In genomic region chr19:4098426-4098825, GRCm38 (mm10) we compare ENCODE assay signal across 9 mouse cellular contexts. TPM values are rescaled to one million over a fixed set of nuclear protein-coding genes. Genes with fewer than 3 reads are reported as not detected.
DNase-seq lines count a peak whose midpoint lies in the region; ATAC-seq and TF ChIP-seq lines count a peak whose summit lies in the region.
"Had no signal": no experiment of that assay in that cellular context is flagged by ENCODE, and none has a peak within 500 bp of the region (broad histone marks: within the 10 kb centered on the region; RNA-seq: fewer than 3 reads in every experiment).

No protein-coding gene starts in this region.

- no peak for TF ChIP-seq CTCF in gastrocnemius, adult 2 months (IDR thresholded peaks at IDR 0.05)

- peak overlapping the region; percentile 79 for H3K4me3 ChIP-seq in gastrocnemius, adult 2 months
- H3K4me3 ChIP-seq in neural tube, embryonic 12.5 days: no peak overlapping the region
- H3K4me3 ChIP-seq in limb, embryonic 12.5 days (replicated peaks): no peak overlapping the region

- intact Hi-C loops in gastrocnemius, adult 2 months (cut with DNase I): loop anchor here (2.0 to 5.0 kb wide), 3 partner anchors 22 to 130 kb away; no protein-coding TSS in a partner anchor
- intact Hi-C loops in gastrocnemius, postnatal 36 days (cut with DNase I): loop anchor here (2.0 to 5.0 kb wide), 2 partner anchors 39 to 130 kb away; partner anchors contain the start of gene Gpr152

- H3K4me1 ChIP-seq in neural tube, embryonic 12.5 days: peaks cover 42% of the 10 kb centered on the region
- H3K4me1 ChIP-seq in limb, embryonic 12.5 days (replicated peaks): peaks cover 49% of the 10 kb centered on the region

- peak overlapping the region; percentile 59; the same call in 1 of the 2 replicates for H3K4me2 ChIP-seq in neural tube, embryonic 12.5 days (replicated peaks)
- H3K4me2 ChIP-seq in limb, embryonic 12.5 days: 0 out of 2 replicates have a peak overlapping the region, but pooled peaks have one; percentile 95

- WGBS in neural tube, embryonic 12.5 days: 94% methylated on average over 13 of the region's 13 CpGs
- WGBS in limb, embryonic 12.5 days: 90% methylated on average over 13 of the region's 13 CpGs

- no peak for DNase-seq in gastrocnemius, adult 2 months
- DNase-seq in gastrocnemius, postnatal 36 days: no peak
- no peak for DNase-seq in neural tube, embryonic 10.5 days (ENCODE audit: extremely low spot score, low spot score)
- no peak for DNase-seq in urinary bladder, adult 2 months (ENCODE audit: low spot score)
- no peak for DNase-seq in gastrocnemius, postnatal 4 days (ENCODE audit: low spot score in 2 of 2)
- no peak for DNase-seq in kidney, adult 18-20 months

- no peak overlapping the region for H3K9ac ChIP-seq in neural tube, embryonic 12.5 days
- H3K9ac ChIP-seq in limb, embryonic 12.5 days (replicated peaks): no peak overlapping the region

- ATAC-seq in neural tube, embryonic 12.5 days (ENCODE audit: low FRiP score, low read depth): no peak
- ATAC-seq in limb, embryonic 12.5 days (ENCODE audit: insufficient number of reproducible peaks, insufficient read depth, low FRiP score, low TSS enrichment, low read depth): no peak

- H3K9me3 ChIP-seq in neural tube, embryonic 12.5 days: no peaks in the 10 kb centered on the region
- no peaks in the 10 kb centered on the region for H3K9me3 ChIP-seq in limb, embryonic 12.5 days

- peaks cover 38% of the 10 kb centered on the region for H3K27me3 ChIP-seq in neural tube, embryonic 12.5 days (replicated peaks)
- peaks cover 46% of the 10 kb centered on the region for H3K27me3 ChIP-seq in limb, embryonic 12.5 days

- H3K27ac ChIP-seq in gastrocnemius, adult 2 months: peak overlapping the region; percentile 82
- no peak overlapping the region for H3K27ac ChIP-seq in neural tube, embryonic 12.5 days
- no peak overlapping the region for H3K27ac ChIP-seq in limb, embryonic 12.5 days

- no peaks in the 10 kb centered on the region for H3K36me3 ChIP-seq in neural tube, embryonic 12.5 days
- peaks cover 2% of the 10 kb centered on the region; the same call in 1 of the 2 replicates for H3K36me3 ChIP-seq in limb, embryonic 12.5 days

RNA-seq across cellular contexts. Expression of gene Pitpnm1, which starts 1.4 kb away (rescaled TPM):
- total RNA-seq in gastrocnemius, adult 2 months (2021): 1 to 10 TPM; 2.3 to 2.5 TPM
- 1 to 10 TPM; 3.8 to 4.0 TPM for total RNA-seq in gastrocnemius, postnatal 36 days (2021)
- 26.2 and 27.8 TPM in 2 replicates for polyA plus RNA-seq in neural tube, embryonic 12.5 days (2016; fragmentation: Nextera tagmentation; extraction: Ambion mirVana)
- polyA plus RNA-seq in limb, embryonic 12.5 days (2016; fragmentation: Nextera tagmentation; extraction: Ambion mirVana): 11.6 and 13.0 TPM in 2 replicates
- 44.1 and 45.2 TPM in 2 replicates for polyA plus RNA-seq in urinary bladder, adult 2 months (2012; rRNA removed)
- total RNA-seq in gastrocnemius, postnatal 4 days (2021): 1 to 10 TPM; 6.1 to 7.3 TPM

RNA-seq across cellular contexts. Expression of gene Cdk2ap2, which starts 1.4 kb away (rescaled TPM):
- total RNA-seq in gastrocnemius, adult 2 months (2021): 10 to 100 TPM; 17.9 to 22.4 TPM
- 10 to 100 TPM; 20.0 to 22.3 TPM for total RNA-seq in gastrocnemius, postnatal 36 days (2021)
- 73.6 and 75.9 TPM in 2 replicates for polyA plus RNA-seq in neural tube, embryonic 12.5 days (2016; fragmentation: Nextera tagmentation; extraction: Ambion mirVana)
- 66.9 and 67.1 TPM in 2 replicates for polyA plus RNA-seq in limb, embryonic 12.5 days (2016; fragmentation: Nextera tagmentation; extraction: Ambion mirVana)
- 74.4 and 89.6 TPM in 2 replicates for polyA plus RNA-seq in urinary bladder, adult 2 months (2012; rRNA removed)
- total RNA-seq in gastrocnemius, postnatal 4 days (2021): 10 to 100 TPM; 22.9 to 23.9 TPM

RNA-seq across cellular contexts. Expression of gene Cabp2, which starts 17.0 kb away (rescaled TPM):
- not detected for total RNA-seq in gastrocnemius, adult 2 months (2021)
- total RNA-seq in gastrocnemius, postnatal 36 days (2021): not detected
- polyA plus RNA-seq in neural tube, embryonic 12.5 days (2016; fragmentation: Nextera tagmentation; extraction: Ambion mirVana): not detected in 2 replicates
- not detected in 2 replicates for polyA plus RNA-seq in limb, embryonic 12.5 days (2016; fragmentation: Nextera tagmentation; extraction: Ambion mirVana)
- polyA plus RNA-seq in urinary bladder, adult 2 months (2012; rRNA removed): not detected in 2 replicates
- total RNA-seq in gastrocnemius, postnatal 4 days (2021): not detected
- polyA plus RNA-seq: heart, embryonic 14.5 days had no signal

RNA-seq across cellular contexts. Expression of gene Aip, which starts 27.2 kb away (rescaled TPM):
- total RNA-seq in gastrocnemius, adult 2 months (2021): 10 to 100 TPM; 69.9 to 71.8 TPM
- total RNA-seq in gastrocnemius, postnatal 36 days (2021): 10 to 100 TPM; 58.2 to 68.0 TPM
- polyA plus RNA-seq in neural tube, embryonic 12.5 days (2016; fragmentation: Nextera tagmentation; extraction: Ambion mirVana): 67.3 and 69.4 TPM in 2 replicates
- 86.5 and 87.5 TPM in 2 replicates for polyA plus RNA-seq in limb, embryonic 12.5 days (2016; fragmentation: Nextera tagmentation; extraction: Ambion mirVana)
- polyA plus RNA-seq in urinary bladder, adult 2 months (2012; rRNA removed): 154 and 160 TPM in 2 replicates
- total RNA-seq in gastrocnemius, postnatal 4 days (2021): 10 to 100 TPM; 49.9 to 61.1 TPM

RNA-seq across cellular contexts. Expression of gene Gstp3, which starts 39.1 kb away (rescaled TPM):
- not detected for total RNA-seq in gastrocnemius, adult 2 months (2021)
- total RNA-seq in gastrocnemius, postnatal 36 days (2021): not detected
- not detected in 2 replicates for polyA plus RNA-seq in neural tube, embryonic 12.5 days (2016; fragmentation: Nextera tagmentation; extraction: Ambion mirVana)
- not detected in 2 replicates for polyA plus RNA-seq in limb, embryonic 12.5 days (2016; fragmentation: Nextera tagmentation; extraction: Ambion mirVana)
- polyA plus RNA-seq in urinary bladder, adult 2 months (2012; rRNA removed): 5.5 and 7.1 TPM in 2 replicates
- total RNA-seq in gastrocnemius, postnatal 4 days (2021): 1 to 10 TPM in 1 of 2 experiments, not detected in 1; 1.1 TPM
- polyA plus RNA-seq: heart, embryonic 14.5 days had no signal
